Mouse (Mus musculus): ENCODE measurements around the gene Pigp.

DNA sequence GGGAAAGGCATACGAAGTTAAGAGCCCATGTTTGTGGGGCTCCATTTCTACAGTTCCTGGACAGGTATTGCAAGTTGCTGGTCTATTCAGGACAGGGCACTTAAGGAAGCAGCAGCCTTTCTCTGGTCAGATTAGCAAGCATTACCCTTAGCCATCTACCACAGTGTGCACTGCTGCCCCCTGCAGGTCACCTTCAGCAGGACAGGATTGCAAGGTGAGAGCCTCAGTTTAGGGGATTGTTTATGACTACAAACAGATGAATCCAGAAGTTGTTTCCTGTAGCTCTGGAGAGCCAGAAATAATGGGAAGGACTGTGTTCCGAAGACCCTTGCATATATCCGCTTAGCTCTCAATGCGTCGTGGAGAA lies 39.8 kb downstream of the Pigp start:
- TF ChIP-seq CTCF (IDR thresholded peaks at IDR 0.05) (peak; percentile 89), EP300 (IDR thresholded peaks at IDR 0.05) (no peak)
